Comparison of ENCODE assay signal across 11 mouse cellular contexts in genomic region chr5:140507466-140508208, GRCm38 (mm10). TPM values are rescaled to one million over a fixed set of nuclear protein-coding genes. Genes with fewer than 3 reads are reported as not detected.
DNase-seq lines count a peak whose midpoint lies in the region; ATAC-seq and TF ChIP-seq lines count a peak whose summit lies in the region.
"Had no signal": no experiment of that assay in that cellular context is flagged by ENCODE, and none has a peak within 500 bp of the region (broad histone marks: within the 10 kb centered on the region; RNA-seq: fewer than 3 reads in every experiment).

No protein-coding gene starts in this region.

- peaks cover 68% of the 10 kb centered on the region for H3K4me1 ChIP-seq in neural tube, embryonic 12.5 days
- peaks cover 39% of the 10 kb centered on the region for H3K4me1 ChIP-seq in limb, embryonic 14.5 days (ENCODE audit: control insufficient read depth, insufficient read depth, low read length)

- no peak for ATAC-seq in neural tube, embryonic 12.5 days (ENCODE audit: low FRiP score, low read depth)
- ATAC-seq in limb, embryonic 14.5 days (ENCODE audit: low FRiP score, low read depth): no peak

- 90% methylated on average over 14 of the region's 14 CpGs for WGBS in neural tube, embryonic 12.5 days
- 80% methylated on average over 14 of the region's 14 CpGs for WGBS in limb, embryonic 14.5 days

- DNase-seq in gastrocnemius, adult 18-20 months (ENCODE audit: low spot score): peak; percentile 52
- no peak for DNase-seq in gastrocnemius, postnatal 25 days
- DNase-seq in neural tube, embryonic 10.5 days (ENCODE audit: extremely low spot score, low spot score): no peak
- DNase-seq in limb, embryonic 14.5 days (ENCODE audit: low spot score): no peak
- DNase-seq in splenic B cell, adult 2 months (ENCODE audit: low read depth, low spot score): peak; percentile 47
- no peak for DNase-seq in cerebellum, adult 11 months
- DNase-seq in thymus, postnatal 25 days: no peak
- DNase-seq: cerebellum, postnatal 10 days; kidney, adult 2 months had no signal

- H3K9ac ChIP-seq in neural tube, embryonic 12.5 days: no peak overlapping the region
- 0 out of 2 replicates have a peak overlapping the region, but pooled peaks have one; percentile 26 for H3K9ac ChIP-seq in limb, embryonic 14.5 days (ENCODE audit: low read depth, low read length, severe bottlenecking)

- no peak overlapping the region for H3K27ac ChIP-seq in neural tube, embryonic 12.5 days
- H3K27ac ChIP-seq in limb, embryonic 14.5 days (replicated peaks; ENCODE audit: low read depth, low read length): 0 out of 2 replicates have a peak overlapping the region, but pooled peaks have one; percentile 5

- no peak overlapping the region for H3K4me3 ChIP-seq in neural tube, embryonic 12.5 days
- H3K4me3 ChIP-seq in limb, embryonic 14.5 days (replicated peaks; ENCODE audit: low read length): no peak overlapping the region

- peak overlapping the region; percentile 64; the same call in 1 of the 2 replicates for H3K4me2 ChIP-seq in neural tube, embryonic 12.5 days (replicated peaks)
- peak overlapping the region; percentile 61; the same call in 1 of the 2 replicates for H3K4me2 ChIP-seq in limb, embryonic 14.5 days (replicated peaks; ENCODE audit: low read depth, low read length, severe bottlenecking)

- no peaks in the 10 kb centered on the region for H3K36me3 ChIP-seq in neural tube, embryonic 12.5 days
- no peaks in the 10 kb centered on the region for H3K36me3 ChIP-seq in limb, embryonic 14.5 days (ENCODE audit: control insufficient read depth, insufficient read depth, low read length)
- no peaks in the 10 kb centered on the region for H3K36me3 ChIP-seq in splenic B cell, adult 2 months (ENCODE audit: control insufficient read depth, insufficient read depth, low read length, poor library complexity, severe bottlenecking)

- no peaks in the 10 kb centered on the region for H3K9me3 ChIP-seq in neural tube, embryonic 12.5 days
- no peaks in the 10 kb centered on the region for H3K9me3 ChIP-seq in limb, embryonic 14.5 days (ENCODE audit: control insufficient read depth, low read length)

- TF ChIP-seq POLR2A in limb, embryonic 14.5 days (IDR thresholded peaks at IDR 0.05; ENCODE audit: borderline replicate concordance, extremely low read depth, insufficient read depth, insufficient read length): no peak

- H3K27me3 ChIP-seq in neural tube, embryonic 12.5 days (replicated peaks): no peaks in the 10 kb centered on the region
- H3K27me3 ChIP-seq in limb, embryonic 14.5 days (ENCODE audit: control insufficient read depth, insufficient read depth, low read length): no peaks in the 10 kb centered on the region
- no peaks in the 10 kb centered on the region for H3K27me3 ChIP-seq in splenic B cell, adult 2 months (ENCODE audit: control insufficient read depth, insufficient read depth, low read length, poor library complexity, severe bottlenecking)

RNA-seq across cellular contexts. Expression of gene Chst12, which starts 2.3 kb away (rescaled TPM):
- total RNA-seq in gastrocnemius, adult 18-20 months (2021): 1 to 10 TPM; 4.2 to 5.0 TPM
- 1 to 10 TPM; 4.6 to 5.9 TPM for total RNA-seq in gastrocnemius, postnatal 25 days (2021)
- 17.5 and 19.2 TPM in 2 replicates for polyA plus RNA-seq in neural tube, embryonic 12.5 days (2016; fragmentation: Nextera tagmentation; extraction: Ambion mirVana)
- polyA plus RNA-seq in limb, embryonic 14.5 days (2012; rRNA removed): 22.9 and 28.4 TPM in 2 replicates
- 22.4 and 22.6 TPM in 2 replicates for polyA plus RNA-seq in limb, embryonic 14.5 days (2014; fragmentation: Nextera tagmentation; extraction: Ambion mirVana)

RNA-seq across cellular contexts. Expression of gene Grifin, which starts 57.2 kb away (rescaled TPM):
- not detected for total RNA-seq in gastrocnemius, adult 18-20 months (2021)
- total RNA-seq in gastrocnemius, postnatal 25 days (2021): not detected
- not detected in 2 replicates for polyA plus RNA-seq in neural tube, embryonic 12.5 days (2016; fragmentation: Nextera tagmentation; extraction: Ambion mirVana)
- 0.18 and 0.19 TPM in 2 replicates for polyA plus RNA-seq in limb, embryonic 14.5 days (2012; rRNA removed)
- not detected in 2 replicates for polyA plus RNA-seq in limb, embryonic 14.5 days (2014; fragmentation: Nextera tagmentation; extraction: Ambion mirVana)
- total RNA-seq: left cerebral cortex, postnatal 10 days had no signal
- polyA plus RNA-seq: kidney, adult 2 months had no signal

Comparison
In these comparisons a context has a peak if more than half of its experiments do, and no peak if none do; other contexts are left out.
1. DNase-seq: peak in gastrocnemius, adult 18-20 months (single experiment) and splenic B cell, adult 2 months (single experiment); none in gastrocnemius, postnatal 25 days (single experiment), neural tube, embryonic 10.5 days (single experiment), limb, embryonic 14.5 days (single experiment), cerebellum, adult 11 months (single experiment) and thymus, postnatal 25 days (single experiment).